Mouse (Mus musculus): ENCODE measurements around the gene Tmeff1. TPM values are rescaled to one million over a fixed set of nuclear protein-coding genes. Genes with fewer than 3 reads are reported as not detected.

The Tmeff1 gene
- polyA plus RNA-seq, 1 experiment from 2014 or later: 29.4 TPM

DNA sequence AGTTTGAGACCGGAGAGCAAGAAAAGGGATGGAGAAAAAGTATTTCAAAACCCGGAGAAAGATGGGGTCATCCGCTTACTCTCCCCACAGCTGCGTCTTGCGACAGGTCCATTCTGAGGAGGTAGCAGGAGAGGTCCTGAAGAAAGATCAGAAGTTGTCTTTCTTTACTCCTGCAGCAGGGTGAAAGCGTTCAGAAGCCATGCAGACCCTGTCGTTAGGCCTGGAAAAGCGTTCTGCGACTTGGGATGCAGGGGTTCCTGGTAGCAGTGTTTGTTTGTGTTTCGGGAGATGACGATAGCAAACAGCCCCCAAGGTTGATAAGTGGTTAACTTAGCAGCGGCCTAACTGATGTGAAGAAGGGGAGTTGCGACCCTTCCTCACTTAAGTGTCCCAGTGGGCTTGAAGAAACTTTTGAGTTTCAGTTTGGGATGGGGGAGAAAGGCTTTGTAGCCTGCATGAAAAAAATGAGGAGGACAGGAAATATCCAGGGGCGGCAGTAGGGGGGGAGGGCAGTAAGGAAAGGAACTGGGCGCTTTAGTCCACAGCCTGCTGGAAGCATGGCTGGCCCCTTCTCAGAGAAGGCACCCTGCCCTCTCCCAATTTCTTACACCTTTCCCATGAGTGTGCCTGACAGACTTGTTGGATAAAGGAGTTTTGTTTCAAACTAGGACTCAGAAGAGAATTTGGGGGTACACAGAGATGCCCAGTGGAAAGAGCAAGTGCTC is 43.3 kb upstream of the Tmeff1 start:
- no peak for TF ChIP-seq CTCF (IDR thresholded peaks at IDR 0.05)
- TF ChIP-seq EP300 (IDR thresholded peaks at IDR 0.05): no peak
- Histone ChIP-seq H3K27me3 (replicated peaks; ENCODE audit: insufficient read depth, low read length) (no peaks in the 10 kb centered on the region), H3K4me3 (ENCODE audit: low read depth, low read length) (peak overlapping the region; percentile 73), H3K9ac (replicated peaks; ENCODE audit: low read depth) (no peak overlapping the region; the same call in 1 of the 2 replicates), H3K27ac (ENCODE audit: low read length) (no peak overlapping the region), H3K4me2 (replicated peaks; ENCODE audit: low read depth, low read length) (peak overlapping the region; percentile 84), H3K9me3 (ENCODE audit: low read length) (no peaks in the 10 kb centered on the region), H3K36me3 (ENCODE audit: insufficient read depth, low read length) (no peaks in the 10 kb centered on the region), H3K4me1 (ENCODE audit: insufficient read depth, low read depth, low read length) (peaks cover 11% of the 10 kb centered on the region; the same call in 1 of the 2 replicates)
- DNase-seq (ENCODE audit: low spot score) (no peak), ATAC-seq (no peak)
- whole genome bisulfite sequencing: 14% methylated on average over 15 of the region's 15 CpGs

- ATAC-seq (no peak), DNase-seq (ENCODE audit: low spot score) (peak; percentile 38)
- H3K9me3 ChIP-seq (ENCODE audit: low read length): no peaks in the 10 kb centered on the region
- TF ChIP-seq EP300 (IDR thresholded peaks at IDR 0.05): no peak
- no peak for TF ChIP-seq CTCF (IDR thresholded peaks at IDR 0.05)
- no peak overlapping the region for H3K27ac ChIP-seq (ENCODE audit: low read length)
- no peak overlapping the region for H3K9ac ChIP-seq (replicated peaks; ENCODE audit: low read depth)
- H3K4me2 ChIP-seq (replicated peaks; ENCODE audit: low read depth, low read length): no peak overlapping the region
- H3K36me3 ChIP-seq (ENCODE audit: insufficient read depth, low read length): no peaks in the 10 kb centered on the region
- peaks cover 11% of the 10 kb centered on the region; the same call in 1 of the 2 replicates for H3K4me1 ChIP-seq (ENCODE audit: insufficient read depth, low read depth, low read length)
- WGBS: 21% methylated on average over 5 of the region's 5 CpGs
- H3K4me3 ChIP-seq (ENCODE audit: low read depth, low read length): no peak overlapping the region
- no peaks in the 10 kb centered on the region for H3K27me3 ChIP-seq (replicated peaks; ENCODE audit: insufficient read depth, low read length)
Observed at GRCm38 (mm10) chr4:48542351-48542750, 42.6 kb upstream of the Tmeff1 start.

DNA sequence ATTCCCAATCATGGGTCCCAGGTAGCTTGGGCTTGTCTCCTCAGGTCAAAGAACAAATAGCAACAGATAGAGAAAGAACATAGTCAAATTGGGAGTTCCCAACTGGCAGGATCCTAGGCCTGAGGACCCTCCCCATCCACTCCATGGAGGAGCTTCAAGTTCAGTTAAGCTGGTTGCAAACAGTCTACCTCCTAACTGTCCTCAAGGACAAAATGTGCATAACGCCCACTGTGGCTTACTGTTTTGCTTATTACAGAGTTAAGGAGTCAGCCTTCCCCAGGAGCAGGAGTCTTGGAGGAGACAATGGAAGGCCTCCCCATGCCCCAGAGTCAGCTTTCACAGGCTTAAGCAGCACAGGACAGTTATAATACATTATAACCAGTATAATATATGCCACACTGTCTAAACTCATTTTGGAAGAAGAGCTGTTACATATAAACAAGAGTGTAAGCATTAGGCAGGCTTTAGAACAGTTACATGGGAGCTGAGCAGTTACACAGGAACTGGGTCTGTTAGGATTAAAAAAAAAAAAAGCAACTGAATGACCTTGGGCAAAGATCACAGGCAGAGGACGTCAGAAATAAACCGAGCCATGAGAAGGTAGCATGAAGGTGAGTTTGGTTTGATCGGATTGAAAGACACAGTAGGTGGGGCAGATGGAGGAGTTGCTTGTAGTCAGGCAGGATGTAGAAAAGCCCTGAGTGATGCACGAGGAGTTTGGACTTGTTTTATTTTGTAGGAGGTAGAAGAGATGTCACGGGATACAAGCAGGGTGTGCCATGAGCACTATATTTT is 41.7 kb upstream of the Tmeff1 start:
- Histone ChIP-seq H3K4me1 (ENCODE audit: insufficient read depth, low read depth, low read length) (peaks cover 11% of the 10 kb centered on the region; the same call in 1 of the 2 replicates), H3K36me3 (ENCODE audit: insufficient read depth, low read length) (no peaks in the 10 kb centered on the region), H3K4me2 (replicated peaks; ENCODE audit: low read depth, low read length) (no peak overlapping the region), H3K9ac (replicated peaks; ENCODE audit: low read depth) (no peak overlapping the region), H3K27me3 (replicated peaks; ENCODE audit: insufficient read depth, low read length) (no peaks in the 10 kb centered on the region), H3K27ac (ENCODE audit: low read length) (no peak overlapping the region), H3K9me3 (ENCODE audit: low read length) (no peaks in the 10 kb centered on the region), H3K4me3 (ENCODE audit: low read depth, low read length) (no peak overlapping the region)
- TF ChIP-seq CTCF (IDR thresholded peaks at IDR 0.05) (no peak), EP300 (IDR thresholded peaks at IDR 0.05) (no peak)
- ATAC-seq: no peak
- DNase-seq (ENCODE audit: low spot score): no peak
- WGBS: 69% methylated on average over 6 of the region's 6 CpGs

DNA sequence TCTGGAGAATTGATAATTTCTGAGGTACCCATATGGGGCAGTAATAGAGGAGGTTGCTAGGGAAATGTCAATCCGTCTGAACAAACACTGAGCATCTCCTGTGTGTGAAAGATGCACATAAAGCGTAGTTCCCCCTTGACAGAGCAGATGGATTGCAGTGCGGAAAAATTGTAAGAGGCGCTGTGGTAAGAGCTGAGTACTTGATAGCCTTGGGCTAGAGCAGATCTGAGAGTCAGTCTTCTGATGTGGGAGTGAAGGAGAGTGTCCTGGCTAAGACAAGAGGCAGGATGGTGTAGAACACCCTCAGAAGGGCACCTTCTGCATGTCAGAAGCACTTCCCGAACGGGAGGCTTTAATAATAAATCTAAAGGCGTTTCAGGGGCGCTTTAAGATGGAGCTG is 40.8 kb upstream of the Tmeff1 start:
- ATAC-seq (no peak), DNase-seq (ENCODE audit: low spot score) (no peak)
- H3K4me3 ChIP-seq (ENCODE audit: low read depth, low read length): no peak overlapping the region
- H3K9me3 ChIP-seq (ENCODE audit: low read length): no peaks in the 10 kb centered on the region
- no peak for TF ChIP-seq CTCF (IDR thresholded peaks at IDR 0.05)
- no peak for TF ChIP-seq EP300 (IDR thresholded peaks at IDR 0.05)
- no peak overlapping the region for H3K9ac ChIP-seq (replicated peaks; ENCODE audit: low read depth)
- no peak overlapping the region for H3K4me2 ChIP-seq (replicated peaks; ENCODE audit: low read depth, low read length)
- WGBS: 82% methylated on average over 8 of the region's 8 CpGs
- peaks cover 11% of the 10 kb centered on the region; the same call in 1 of the 2 replicates for H3K4me1 ChIP-seq (ENCODE audit: insufficient read depth, low read depth, low read length)
- no peaks in the 10 kb centered on the region for H3K27me3 ChIP-seq (replicated peaks; ENCODE audit: insufficient read depth, low read length)
- H3K27ac ChIP-seq (ENCODE audit: low read length): no peak overlapping the region
- no peaks in the 10 kb centered on the region for H3K36me3 ChIP-seq (ENCODE audit: insufficient read depth, low read length)

DNA sequence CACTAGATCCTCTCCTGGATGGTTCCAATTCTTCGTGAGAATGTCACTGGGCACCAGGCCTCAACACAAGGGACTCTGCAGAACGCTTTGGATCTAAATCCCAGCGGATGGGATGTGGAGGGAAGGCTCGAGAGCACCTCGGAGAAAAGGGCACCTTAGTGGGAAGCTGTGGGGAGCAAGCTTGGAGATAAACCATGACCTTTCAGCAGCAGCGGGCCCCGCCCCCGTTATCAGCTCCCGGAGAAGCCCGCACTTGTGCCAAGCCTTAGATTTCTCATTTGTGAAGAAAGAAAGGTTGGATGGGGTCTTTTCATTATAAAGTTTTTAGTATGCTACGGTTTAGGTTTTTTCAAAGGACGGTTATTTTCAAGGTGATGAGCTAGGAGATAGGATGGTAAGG is 39.0 kb upstream of the Tmeff1 start:
- no peak overlapping the region for H3K27ac ChIP-seq (ENCODE audit: low read length)
- ATAC-seq: no peak
- no peak overlapping the region for H3K4me2 ChIP-seq (replicated peaks; ENCODE audit: low read depth, low read length)
- no peaks in the 10 kb centered on the region for H3K27me3 ChIP-seq (replicated peaks; ENCODE audit: insufficient read depth, low read length)
- no peaks in the 10 kb centered on the region for H3K9me3 ChIP-seq (ENCODE audit: low read length)
- no peak overlapping the region for H3K4me3 ChIP-seq (ENCODE audit: low read depth, low read length)
- H3K36me3 ChIP-seq (ENCODE audit: insufficient read depth, low read length): no peaks in the 10 kb centered on the region
- no peak overlapping the region for H3K9ac ChIP-seq (replicated peaks; ENCODE audit: low read depth)
- no peak for DNase-seq (ENCODE audit: low spot score)
- 56% methylated on average over 12 of the region's 12 CpGs for WGBS
- H3K4me1 ChIP-seq (ENCODE audit: insufficient read depth, low read depth, low read length): peaks cover 11% of the 10 kb centered on the region; the same call in 1 of the 2 replicates
- TF ChIP-seq CTCF (IDR thresholded peaks at IDR 0.05) (no peak), EP300 (IDR thresholded peaks at IDR 0.05) (no peak)

Data from lung, postnatal 0 days (tissue).